Mouse (Mus musculus) thymus, adult 2 months (tissue): ENCODE measurements around the gene Glis3.

Experiments
- CTCF ChIP-seq: fragments of 200-500 bp; IDR thresholded peaks from 2 replicates; pipeline ENCODE4 v1.5.1; 2012; ENCODE audit warnings: mild to moderate bottlenecking, control low read depth, low read length, moderate library complexity, borderline replicate concordance; ENCODE audit not compliant: control insufficient read depth, poor library complexity, insufficient read depth; ENCODE audit errors: extremely low read depth
- POLR2A ChIP-seq: fragments of 200-500 bp; IDR thresholded peaks from 2 replicates; pipeline ENCODE4 v1.6.1; 2012; ENCODE audit warnings: mild to moderate bottlenecking, low read length, control low read depth, moderate library complexity; ENCODE audit not compliant: control insufficient read depth, poor library complexity, insufficient read depth; ENCODE audit errors: extremely low read depth

- TF ChIP-seq POLR2A: no peak
- no peak for TF ChIP-seq CTCF
These were observed 46.4 kb upstream of the Glis3 start for GRCm38 (mm10) chr19:28726161-28726880.
